Mouse (Mus musculus): ENCODE measurements around the gene Tpp1.
A peak's percentile ranks its signal among the peaks of the same experiment; 100 is the strongest.
"Not testable (repeated sequence)": the region's sequence is repeated elsewhere in the genome, so short reads cannot be mapped to it uniquely, and the experiment has no call there.

Gene Tpp1

GRCm38 (mm10) chr7:105761813-105762484, 9.9 kb upstream of the Tpp1 start:
- DNase-seq, result no peak

- no peak for DNase-seq
Observed at GRCm38 (mm10) chr7:105753281-105753680, 1.2 kb upstream of the Tpp1 start.

GRCm38 (mm10) chr7:105752716-105753115, 681 bp upstream of the Tpp1 start:
- DNase-seq, result no peak

GRCm38 (mm10) chr7:105747776-105748175, 4.3 kb downstream of the Tpp1 start:
- DNase-seq, result no peak

GRCm38 (mm10) chr7:105743926-105744590, 8.0 kb downstream of the Tpp1 start, which contains the start of gene Taf10:
Taf10 (minus strand) TSS chr7:105744361.
- peak; percentile 93 for DNase-seq

GRCm38 (mm10) chr7:105743246-105743925, 8.6 kb downstream of the Tpp1 start:
- not testable (repeated sequence) for DNase-seq

GRCm38 (mm10) chr7:105742539-105743215, 9.4 kb downstream of the Tpp1 start:
- DNase-seq, result not testable (repeated sequence)

- no peak for DNase-seq
Observed at GRCm38 (mm10) chr7:105741978-105742377, 10.1 kb downstream of the Tpp1 start.

GRCm38 (mm10) chr7:105740851-105741250, 11.2 kb downstream of the Tpp1 start:
- DNase-seq, result peak; percentile 25

- no peak for DNase-seq
Observed at GRCm38 (mm10) chr7:105740089-105740795, 11.8 kb downstream of the Tpp1 start.

- peak; percentile 87 for DNase-seq
Observed at GRCm38 (mm10) chr7:105738948-105739347, 13.1 kb downstream of the Tpp1 start.

GRCm38 (mm10) chr7:105738286-105738685, 13.7 kb downstream of the Tpp1 start:
- no peak for DNase-seq

- no peak for DNase-seq
Observed at GRCm38 (mm10) chr7:105737648-105738047, 14.4 kb downstream of the Tpp1 start.

GRCm38 (mm10) chr7:105736911-105737521, 15.0 kb downstream of the Tpp1 start, which contains the start of gene Rrp8:
Rrp8 (minus strand) TSS chr7:105737385.
- DNase-seq, result peak; percentile 52

GRCm38 (mm10) chr7:105736264-105736901, 15.7 kb downstream of the Tpp1 start, which contains the start of gene Ilk:
Ilk (plus strand) TSS chr7:105736592.
- DNase-seq, result peak; percentile 96

GRCm38 (mm10) chr7:105735464-105735863, 16.6 kb downstream of the Tpp1 start:
- not testable (repeated sequence) for DNase-seq

- DNase-seq, result no peak
Observed at GRCm38 (mm10) chr7:105734826-105735225, 17.2 kb downstream of the Tpp1 start.

GRCm38 (mm10) chr7:105733836-105734235, 18.2 kb downstream of the Tpp1 start:
- no peak for DNase-seq

GRCm38 (mm10) chr7:105728701-105729428, 23.2 kb downstream of the Tpp1 start:
- DNase-seq, result peak; percentile 62

- DNase-seq, result no peak
Observed at GRCm38 (mm10) chr7:105726980-105727325, 25.1 kb downstream of the Tpp1 start.

Data from lung, postnatal 36 days (tissue).